Mouse (Mus musculus): ENCODE data around the gene Lpar3. TPM values are rescaled to one million over a fixed set of nuclear protein-coding genes. Genes with fewer than 3 reads are reported as not detected.

Lpar3 gene
- polyA plus RNA-seq, 1 experiment, result 0.25 TPM

- TF ChIP-seq CTCF (IDR thresholded peaks at IDR 0.05; ENCODE audit: control insufficient read depth, insufficient read depth, insufficient read length) (no peak), MAX (IDR thresholded peaks at IDR 0.05) (no peak), USF1 (IDR thresholded peaks at IDR 0.05; ENCODE audit: low read depth) (no peak), MYOG (IDR thresholded peaks at IDR 0.05; ENCODE audit: control insufficient read depth, extremely low read depth, insufficient read length) (no peak), MYOD1 (IDR thresholded peaks at IDR 0.05; ENCODE audit: control insufficient read depth, insufficient read length, low read depth) (no peak), CEBPB (IDR thresholded peaks at IDR 0.05; ENCODE audit: low read depth) (no peak), FOSL1 (IDR thresholded peaks at IDR 0.05; ENCODE audit: insufficient read depth, low read length, poor library complexity, severe bottlenecking) (no peak)
- Histone ChIP-seq H3K4me3 (ENCODE audit: insufficient read depth, poor library complexity, severe bottlenecking) (no peak overlapping the region), H3K79me3 (ENCODE audit: low read depth) (no peaks in the 10 kb centered on the region), H3K36me3 (ENCODE audit: control insufficient read depth, insufficient read depth) (no peaks in the 10 kb centered on the region), H3ac (ENCODE audit: control insufficient read depth, insufficient read length, low read depth) (no peak overlapping the region), H3K79me2 (ENCODE audit: control insufficient read depth, insufficient read depth) (no peaks in the 10 kb centered on the region), H3K27me3 (ENCODE audit: control insufficient read depth, insufficient read depth, insufficient read length) (no peaks in the 10 kb centered on the region)
Observed at GRCm38 (mm10) chr3:146180341-146180740, 40.4 kb upstream of the Lpar3 start.

GRCm38 (mm10) chr3:146180986-146181385 is 39.8 kb upstream of the Lpar3 start:
- Histone ChIP-seq H3K79me2 (ENCODE audit: control insufficient read depth, insufficient read depth) (no peaks in the 10 kb centered on the region), H3K4me3 (ENCODE audit: insufficient read depth, poor library complexity, severe bottlenecking) (no peak overlapping the region), H3K36me3 (ENCODE audit: control insufficient read depth, insufficient read depth) (no peaks in the 10 kb centered on the region), H3ac (ENCODE audit: control insufficient read depth, insufficient read length, low read depth) (no peak overlapping the region), H3K27me3 (ENCODE audit: control insufficient read depth, insufficient read depth, insufficient read length) (no peaks in the 10 kb centered on the region), H3K79me3 (ENCODE audit: low read depth) (no peaks in the 10 kb centered on the region)
- no peak for TF ChIP-seq MYOG (IDR thresholded peaks at IDR 0.05; ENCODE audit: control insufficient read depth, extremely low read depth, insufficient read length)
- no peak for TF ChIP-seq FOSL1 (IDR thresholded peaks at IDR 0.05; ENCODE audit: insufficient read depth, low read length, poor library complexity, severe bottlenecking)
- TF ChIP-seq MAX (IDR thresholded peaks at IDR 0.05), result no peak
- TF ChIP-seq CTCF (IDR thresholded peaks at IDR 0.05; ENCODE audit: control insufficient read depth, insufficient read depth, insufficient read length), result peak; percentile 75
- no peak for TF ChIP-seq USF1 (IDR thresholded peaks at IDR 0.05; ENCODE audit: low read depth)
- no peak for TF ChIP-seq MYOD1 (IDR thresholded peaks at IDR 0.05; ENCODE audit: control insufficient read depth, insufficient read length, low read depth)
- no peak for TF ChIP-seq CEBPB (IDR thresholded peaks at IDR 0.05; ENCODE audit: low read depth)

- Histone ChIP-seq H3K27me3 (ENCODE audit: control insufficient read depth, insufficient read depth, insufficient read length) (no peaks in the 10 kb centered on the region), H3K79me2 (ENCODE audit: control insufficient read depth, insufficient read depth) (no peaks in the 10 kb centered on the region), H3K4me3 (ENCODE audit: insufficient read depth, poor library complexity, severe bottlenecking) (no peak overlapping the region), H3ac (ENCODE audit: control insufficient read depth, insufficient read length, low read depth) (no peak overlapping the region), H3K79me3 (ENCODE audit: low read depth) (no peaks in the 10 kb centered on the region), H3K36me3 (ENCODE audit: control insufficient read depth, insufficient read depth) (no peaks in the 10 kb centered on the region)
- TF ChIP-seq CTCF (IDR thresholded peaks at IDR 0.05; ENCODE audit: control insufficient read depth, insufficient read depth, insufficient read length), result peak; percentile 45
- TF ChIP-seq CEBPB (IDR thresholded peaks at IDR 0.05; ENCODE audit: low read depth), result no peak
Observed at GRCm38 (mm10) chr3:146184992-146185657, 35.6 kb upstream of the Lpar3 start.

GRCm38 (mm10) chr3:146186033-146186432 is 34.7 kb upstream of the Lpar3 start:
- Histone ChIP-seq H3K79me2 (ENCODE audit: control insufficient read depth, insufficient read depth) (no peaks in the 10 kb centered on the region), H3K79me3 (ENCODE audit: low read depth) (no peaks in the 10 kb centered on the region), H3K36me3 (ENCODE audit: control insufficient read depth, insufficient read depth) (no peaks in the 10 kb centered on the region), H3K27me3 (ENCODE audit: control insufficient read depth, insufficient read depth, insufficient read length) (no peaks in the 10 kb centered on the region), H3ac (ENCODE audit: control insufficient read depth, insufficient read length, low read depth) (no peak overlapping the region), H3K4me3 (ENCODE audit: insufficient read depth, poor library complexity, severe bottlenecking) (no peak overlapping the region)
- no peak for TF ChIP-seq MYOG (IDR thresholded peaks at IDR 0.05; ENCODE audit: control insufficient read depth, extremely low read depth, insufficient read length)
- no peak for TF ChIP-seq CEBPB (IDR thresholded peaks at IDR 0.05; ENCODE audit: low read depth)
- no peak for TF ChIP-seq MAX (IDR thresholded peaks at IDR 0.05)
- TF ChIP-seq FOSL1 (IDR thresholded peaks at IDR 0.05; ENCODE audit: insufficient read depth, low read length, poor library complexity, severe bottlenecking), result no peak
- no peak for TF ChIP-seq MYOD1 (IDR thresholded peaks at IDR 0.05; ENCODE audit: control insufficient read depth, insufficient read length, low read depth)
- no peak for TF ChIP-seq USF1 (IDR thresholded peaks at IDR 0.05; ENCODE audit: low read depth)
- TF ChIP-seq CTCF (IDR thresholded peaks at IDR 0.05; ENCODE audit: control insufficient read depth, insufficient read depth, insufficient read length), result no peak

- Histone ChIP-seq H3K79me3 (ENCODE audit: low read depth) (no peaks in the 10 kb centered on the region), H3K4me3 (ENCODE audit: insufficient read depth, poor library complexity, severe bottlenecking) (no peak overlapping the region), H3K27me3 (ENCODE audit: control insufficient read depth, insufficient read depth, insufficient read length) (no peaks in the 10 kb centered on the region), H3K36me3 (ENCODE audit: control insufficient read depth, insufficient read depth) (no peaks in the 10 kb centered on the region), H3ac (ENCODE audit: control insufficient read depth, insufficient read length, low read depth) (no peak overlapping the region), H3K79me2 (ENCODE audit: control insufficient read depth, insufficient read depth) (no peaks in the 10 kb centered on the region)
- TF ChIP-seq MAX (IDR thresholded peaks at IDR 0.05) (no peak), CEBPB (IDR thresholded peaks at IDR 0.05; ENCODE audit: low read depth) (no peak), CTCF (IDR thresholded peaks at IDR 0.05; ENCODE audit: control insufficient read depth, insufficient read depth, insufficient read length) (no peak), USF1 (IDR thresholded peaks at IDR 0.05; ENCODE audit: low read depth) (no peak), MYOG (IDR thresholded peaks at IDR 0.05; ENCODE audit: control insufficient read depth, extremely low read depth, insufficient read length) (no peak), MYOD1 (IDR thresholded peaks at IDR 0.05; ENCODE audit: control insufficient read depth, insufficient read length, low read depth) (no peak), FOSL1 (IDR thresholded peaks at IDR 0.05; ENCODE audit: insufficient read depth, low read length, poor library complexity, severe bottlenecking) (no peak)
Observed at GRCm38 (mm10) chr3:146189933-146190332, 30.8 kb upstream of the Lpar3 start.

GRCm38 (mm10) chr3:146192507-146192906 is 28.3 kb upstream of the Lpar3 start:
- Histone ChIP-seq H3K27me3 (ENCODE audit: control insufficient read depth, insufficient read depth, insufficient read length) (no peaks in the 10 kb centered on the region), H3K79me3 (ENCODE audit: low read depth) (no peaks in the 10 kb centered on the region), H3K79me2 (ENCODE audit: control insufficient read depth, insufficient read depth) (no peaks in the 10 kb centered on the region), H3K4me3 (ENCODE audit: insufficient read depth, poor library complexity, severe bottlenecking) (no peak overlapping the region), H3K36me3 (ENCODE audit: control insufficient read depth, insufficient read depth) (no peaks in the 10 kb centered on the region), H3ac (ENCODE audit: control insufficient read depth, insufficient read length, low read depth) (no peak overlapping the region)
- TF ChIP-seq MAX (IDR thresholded peaks at IDR 0.05) (no peak), MYOD1 (IDR thresholded peaks at IDR 0.05; ENCODE audit: control insufficient read depth, insufficient read length, low read depth) (no peak), FOSL1 (IDR thresholded peaks at IDR 0.05; ENCODE audit: insufficient read depth, low read length, poor library complexity, severe bottlenecking) (no peak), CEBPB (IDR thresholded peaks at IDR 0.05; ENCODE audit: low read depth) (no peak), USF1 (IDR thresholded peaks at IDR 0.05; ENCODE audit: low read depth) (no peak), CTCF (IDR thresholded peaks at IDR 0.05; ENCODE audit: control insufficient read depth, insufficient read depth, insufficient read length) (no peak), MYOG (IDR thresholded peaks at IDR 0.05; ENCODE audit: control insufficient read depth, extremely low read depth, insufficient read length) (no peak)

Data from C2C12 (cell line).